Mouse (Mus musculus): ENCODE data around the gene Arhgdig. TPM values are rescaled to one million over a fixed set of nuclear protein-coding genes. Genes with fewer than 3 reads are reported as not detected.

Gene Arhgdig
- polyA plus RNA-seq (2017; shearing (Covaris generic)), result not detected

DNA sequence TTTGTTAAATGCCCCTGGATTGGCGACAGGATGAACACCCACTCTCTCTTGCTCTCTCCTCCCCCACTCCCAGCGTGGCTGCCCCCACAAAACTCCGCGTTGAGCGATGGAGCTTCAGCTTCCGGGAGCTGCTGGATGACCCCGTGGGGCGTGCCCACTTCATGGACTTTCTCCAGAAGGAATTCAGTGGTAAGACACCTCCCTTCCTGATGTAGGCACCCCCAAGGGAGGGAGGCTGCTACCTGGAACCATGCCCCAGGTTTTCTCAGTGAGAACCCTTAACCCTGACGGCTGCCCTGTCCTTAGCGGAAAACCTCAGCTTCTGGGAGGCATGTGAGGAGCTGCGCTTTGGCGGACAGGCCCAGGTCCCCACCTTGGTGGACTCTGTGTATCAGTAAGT is at the start of gene Arhgdig:
Gene Arhgdig, minus strand, starts transcription at position 101 of the 400 bp plus-strand sequence.

GRCm38 (mm10) chr17:26252539-26253251 is 45.1 kb upstream of the Arhgdig start, which contains the start of gene Luc7l:
Gene Luc7l, plus strand, starts transcription at chr17:26252896.

DNA sequence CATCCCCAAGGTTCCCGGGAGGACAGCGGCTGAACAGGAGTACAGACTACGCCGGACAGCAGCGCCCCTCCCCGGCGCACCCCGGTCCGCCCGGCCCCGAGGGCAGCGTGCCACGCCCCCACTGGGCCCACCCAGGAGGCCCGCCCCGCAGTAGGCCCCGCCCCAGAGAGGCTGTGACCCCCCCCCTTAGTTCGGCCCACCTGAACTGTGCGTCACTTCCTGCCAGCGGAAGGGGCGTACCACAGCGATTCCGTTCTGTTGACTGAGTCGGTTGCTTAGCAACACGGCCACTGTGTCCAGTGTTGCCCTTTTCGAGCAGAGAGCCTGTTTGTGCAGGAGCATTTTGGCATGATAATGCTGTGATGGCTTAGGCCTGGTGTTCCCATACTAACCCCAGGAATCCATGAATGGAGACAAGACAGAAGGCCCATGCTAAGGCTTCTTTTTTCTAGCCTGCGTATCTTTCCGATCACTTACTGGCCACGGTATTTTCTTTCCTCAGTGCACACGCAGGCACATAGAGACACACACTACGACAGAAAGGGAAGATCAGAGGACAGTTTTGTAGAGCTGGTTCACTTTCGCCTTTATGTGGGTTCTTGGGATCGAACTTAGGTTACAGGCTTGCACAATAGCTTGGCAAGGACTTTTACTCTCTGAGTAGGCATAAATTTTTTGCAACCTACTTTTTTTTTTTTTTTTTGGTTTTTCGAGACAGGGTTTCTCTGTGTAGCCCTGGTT is 36.7 kb upstream of the Arhgdig start, which contains the start of gene Fam234a:
Gene Fam234a, minus strand, starts transcription at position 142 of the 741 bp plus-strand sequence.

DNA sequence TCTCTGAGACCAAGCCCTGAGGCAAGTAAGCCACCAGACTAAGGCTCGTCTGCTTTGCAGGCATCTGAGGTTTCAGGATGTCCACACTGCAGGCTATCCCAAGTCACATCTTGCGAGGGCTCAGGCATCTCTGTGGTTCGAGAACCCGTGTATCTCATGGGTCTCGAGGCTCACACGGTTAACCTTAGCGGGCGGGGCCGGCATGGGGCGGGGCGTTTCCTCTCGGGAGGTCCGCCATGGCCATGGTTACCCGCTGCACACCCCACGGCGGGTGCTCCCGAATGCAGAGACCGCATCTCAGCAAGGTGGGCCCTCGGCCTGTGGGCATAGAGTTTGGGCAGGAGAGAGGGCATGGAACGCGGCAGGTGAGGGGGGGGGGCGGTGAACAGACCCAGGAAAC is 4.8 kb downstream of the Arhgdig start, which contains the start of gene Rgs11:
Gene Rgs11, plus strand, starts transcription at position 215 of the 400 bp plus-strand sequence.

GRCm38 (mm10) chr17:26198892-26199291 is 8.7 kb downstream of the Arhgdig start, which contains the start of gene Pdia2:
Gene Pdia2, minus strand, starts transcription at chr17:26199087.

Other genes with a start within 250 kb of the Arhgdig start
- gene Capn15, start 222.0 kb downstream of the Arhgdig start, polyA plus RNA-seq (2017; shearing (Covaris generic)), result 18.6 TPM
- gene Rab11fip3, start 138.2 kb downstream of the Arhgdig start, polyA plus RNA-seq (2017; shearing (Covaris generic)), result 19.7 TPM
- 19.8 TPM for gene Decr2, start 117.4 kb downstream of the Arhgdig start, polyA plus RNA-seq (2017; shearing (Covaris generic))
- gene Nme4, start 112.2 kb downstream of the Arhgdig start, polyA plus RNA-seq (2017; shearing (Covaris generic)), result 19.5 TPM
- 37.8 TPM for gene Tmem8, start 94.5 kb downstream of the Arhgdig start, polyA plus RNA-seq (2017; shearing (Covaris generic))
- gene Mrpl28, start 84.3 kb downstream of the Arhgdig start, polyA plus RNA-seq (2017; shearing (Covaris generic)), result 36.0 TPM
- 106 TPM for gene Axin1, start 69.1 kb downstream of the Arhgdig start, polyA plus RNA-seq (2017; shearing (Covaris generic))
- 1.5 TPM for gene Pdia2, start 8.7 kb downstream of the Arhgdig start, polyA plus RNA-seq (2017; shearing (Covaris generic))
- gene Rgs11, start 4.8 kb downstream of the Arhgdig start, polyA plus RNA-seq (2017; shearing (Covaris generic)), result 16.9 TPM
- 18.5 TPM for gene Fam234a, start 36.5 kb upstream of the Arhgdig start, polyA plus RNA-seq (2017; shearing (Covaris generic))
- 138 TPM for gene Luc7l, start 45.1 kb upstream of the Arhgdig start, polyA plus RNA-seq (2017; shearing (Covaris generic))
- gene Neurl1b, start 207.0 kb upstream of the Arhgdig start, polyA plus RNA-seq (2017; shearing (Covaris generic)), result 0.10 TPM

Measured in effector memory CD4-positive, alpha-beta T cell, adult 7 months (primary cell).